ENCODE assay signal across 12 mouse cellular contexts in genomic region chr4:124606180-124606579, GRCm38 (mm10). TPM values are rescaled to one million over a fixed set of nuclear protein-coding genes. Genes with fewer than 3 reads are reported as not detected.
DNase-seq lines count a peak whose midpoint lies in the region; ATAC-seq and TF ChIP-seq lines count a peak whose summit lies in the region.
"Had no signal": no experiment of that assay in that cellular context is flagged by ENCODE, and none has a peak within 500 bp of the region (broad histone marks: within the 10 kb centered on the region; RNA-seq: fewer than 3 reads in every experiment).

No protein-coding gene starts in this region.

- no peak for TF ChIP-seq CTCF in stomach, postnatal 0 days (IDR thresholded peaks at IDR 0.05; ENCODE audit: low read depth)

- H3K36me3 ChIP-seq in heart, embryonic 13.5 days = no peaks in the 10 kb centered on the region
- H3K36me3 ChIP-seq in stomach, embryonic 14.5 days (ENCODE audit: control insufficient read depth, insufficient read depth, low read length) = no peaks in the 10 kb centered on the region
- no peaks in the 10 kb centered on the region for H3K36me3 ChIP-seq in stomach, postnatal 0 days (ENCODE audit: control insufficient read depth, insufficient read depth, low read length)
- no peaks in the 10 kb centered on the region for H3K36me3 ChIP-seq in liver, embryonic 11.5 days (ENCODE audit: control insufficient read depth, insufficient read depth, low read length)

- DNase-seq in heart, adult 18-20 months = no peak
- no peak for DNase-seq in stomach, postnatal 0 days (ENCODE audit: low spot score)
- peak; percentile 46 for DNase-seq in liver, embryonic 11.5 days (ENCODE audit: low spot score)
- no peak for DNase-seq in gastrocnemius, postnatal 14 days
- no peak for DNase-seq in adrenal gland, adult 18-20 months (ENCODE audit: low spot score in 2 of 2)
- DNase-seq in left cerebral cortex, postnatal 14 days (ENCODE audit: low spot score in 2 of 2) = no peak
- DNase-seq: cerebellum, adult 2 months; right cerebral cortex, adult 18-20 months; thymus, adult 2 months had no signal

- ATAC-seq in heart, embryonic 13.5 days (ENCODE audit: extremely low read depth, insufficient number of reproducible peaks, low FRiP score, low TSS enrichment) = peak; percentile 82; the same call in 1 of the 2 replicates
- peak; percentile 90; the same call in 1 of the 2 replicates for ATAC-seq in stomach, embryonic 14.5 days (ENCODE audit: insufficient number of reproducible peaks, insufficient read depth, low FRiP score, low read depth)
- ATAC-seq in stomach, postnatal 0 days (ENCODE audit: low FRiP score, low TSS enrichment) = no peak
- ATAC-seq in liver, embryonic 11.5 days (replicated peaks; ENCODE audit: low FRiP score) = peak; percentile 97
- ATAC-seq: inflammation-experienced regulatory T-cells, adult 6 months had no signal

- intact Hi-C loops in gastrocnemius, postnatal 14 days (cut with DNase I; ENCODE audit: low total_unique reads) = no loop called here
- intact Hi-C loops in left cerebral cortex, postnatal 14 days (cut with DNase I) = no loop called here

- WGBS in heart, embryonic 13.5 days = 75% methylated on average over 3 of the region's 3 CpGs
- 69% methylated on average over 3 of the region's 3 CpGs for WGBS in stomach, embryonic 14.5 days
- 59% methylated on average over 3 of the region's 3 CpGs for WGBS in stomach, postnatal 0 days
- WGBS in liver, embryonic 11.5 days = 39% methylated on average over 3 of the region's 3 CpGs

- TF ChIP-seq EP300 in stomach, postnatal 0 days (optimal IDR thresholded peaks at IDR 0.05) = no peak

- H3K4me1 ChIP-seq in heart, embryonic 13.5 days = peaks cover 6% of the 10 kb centered on the region; the same call in 1 of the 2 replicates
- no peaks in the 10 kb centered on the region for H3K4me1 ChIP-seq in stomach, embryonic 14.5 days (ENCODE audit: control insufficient read depth, insufficient read depth, low read length)
- H3K4me1 ChIP-seq in stomach, postnatal 0 days (replicated peaks; ENCODE audit: control insufficient read depth, insufficient read depth) = no peaks in the 10 kb centered on the region
- H3K4me1 ChIP-seq in liver, embryonic 11.5 days (replicated peaks; ENCODE audit: control insufficient read depth, insufficient read depth, low read length) = peaks cover 30% of the 10 kb centered on the region

- H3K4me2 ChIP-seq in heart, embryonic 13.5 days = peak overlapping the region; percentile 48
- H3K4me2 ChIP-seq in stomach, embryonic 14.5 days (replicated peaks; ENCODE audit: low read depth, low read length) = no peak overlapping the region
- no peak overlapping the region for H3K4me2 ChIP-seq in stomach, postnatal 0 days (replicated peaks; ENCODE audit: low read depth)
- peak overlapping the region; percentile 44 for H3K4me2 ChIP-seq in liver, embryonic 11.5 days

- no peak overlapping the region for H3K4me3 ChIP-seq in heart, embryonic 13.5 days
- no peak overlapping the region for H3K4me3 ChIP-seq in stomach, embryonic 14.5 days (ENCODE audit: low read depth, low read length)
- no peak overlapping the region for H3K4me3 ChIP-seq in stomach, postnatal 0 days (ENCODE audit: low read depth, low read length)
- H3K4me3 ChIP-seq in liver, embryonic 11.5 days (ENCODE audit: low read depth, low read length) = no peak overlapping the region; the same call in 1 of the 2 replicates

- H3K9ac ChIP-seq in heart, embryonic 13.5 days = no peak overlapping the region
- no peak overlapping the region for H3K9ac ChIP-seq in stomach, embryonic 14.5 days (replicated peaks; ENCODE audit: low read depth, low read length)
- no peak overlapping the region for H3K9ac ChIP-seq in stomach, postnatal 0 days (ENCODE audit: low read length)
- H3K9ac ChIP-seq in liver, embryonic 11.5 days (ENCODE audit: low read depth, low read length) = peak overlapping the region; percentile 30

- no peaks in the 10 kb centered on the region for H3K9me3 ChIP-seq in heart, embryonic 13.5 days
- H3K9me3 ChIP-seq in stomach, embryonic 14.5 days (ENCODE audit: control insufficient read depth, low read depth, low read length) = no peaks in the 10 kb centered on the region
- H3K9me3 ChIP-seq in stomach, postnatal 0 days (ENCODE audit: control insufficient read depth, low read length) = no peaks in the 10 kb centered on the region
- H3K9me3 ChIP-seq in liver, embryonic 11.5 days (ENCODE audit: control insufficient read depth, low read length) = no peaks in the 10 kb centered on the region

- peaks cover 42% of the 10 kb centered on the region for H3K27me3 ChIP-seq in heart, embryonic 13.5 days (replicated peaks)
- H3K27me3 ChIP-seq in stomach, embryonic 14.5 days (ENCODE audit: control insufficient read depth, insufficient read depth, low read length) = 0 out of 2 replicates have a peak, but pooled peaks cover 5% of the 10 kb centered on the region
- no peaks in the 10 kb centered on the region for H3K27me3 ChIP-seq in stomach, postnatal 0 days (ENCODE audit: control insufficient read depth, insufficient read depth, low read length)
- peaks cover 22% of the 10 kb centered on the region for H3K27me3 ChIP-seq in liver, embryonic 11.5 days (replicated peaks; ENCODE audit: control insufficient read depth, insufficient read depth, low read length)

- H3K27ac ChIP-seq in heart, embryonic 13.5 days (replicated peaks) = no peak overlapping the region; the same call in 1 of the 2 replicates
- H3K27ac ChIP-seq in stomach, embryonic 14.5 days (ENCODE audit: low read length) = no peak overlapping the region
- H3K27ac ChIP-seq in stomach, postnatal 0 days (replicated peaks) = no peak overlapping the region
- H3K27ac ChIP-seq in liver, embryonic 11.5 days (ENCODE audit: low read depth, low read length) = peak overlapping the region; percentile 79

RNA-seq across cellular contexts. Expression of gene 3100002H09Rik, which starts 4.4 kb away (rescaled TPM):
- 0.17 TPM in 1 of 2 replicates, not detected in the other for polyA plus RNA-seq in heart, embryonic 13.5 days (2015; fragmentation: Nextera tagmentation; extraction: Ambion mirVana)
- total RNA-seq in heart, adult 18-20 months (2021) = not detected
- polyA plus RNA-seq in stomach, embryonic 14.5 days (2014; fragmentation: Nextera tagmentation; extraction: Ambion mirVana) = 0.29 TPM in 1 of 2 replicates, not detected in the other
- not detected in 2 replicates for polyA plus RNA-seq in stomach, postnatal 0 days (2015; fragmentation: Nextera tagmentation; extraction: Ambion mirVana)
- polyA plus RNA-seq in liver, embryonic 11.5 days (2014; fragmentation: Nextera tagmentation; extraction: Ambion mirVana) = not detected in 2 replicates
- total RNA-seq in gastrocnemius, postnatal 14 days (2021) = not detected
- not detected for total RNA-seq in adrenal gland, adult 18-20 months (2021)
- total RNA-seq in left cerebral cortex, postnatal 14 days (2021) = under 1 TPM; 0.40 to 0.55 TPM
- polyA plus RNA-seq: cerebellum, adult 2 months; inflammation-experienced regulatory T-cells, adult 6 months; thymus, adult 2 months had no signal

RNA-seq across cellular contexts. Expression of gene Pou3f1, which starts 50.4 kb away (rescaled TPM):
- polyA plus RNA-seq in heart, embryonic 13.5 days (2015; fragmentation: Nextera tagmentation; extraction: Ambion mirVana) = 0.15 and 0.28 TPM in 2 replicates
- under 1 TPM; 0.15 to 0.33 TPM for total RNA-seq in heart, adult 18-20 months (2021)
- 0.10 and 0.42 TPM in 2 replicates for polyA plus RNA-seq in stomach, embryonic 14.5 days (2014; fragmentation: Nextera tagmentation; extraction: Ambion mirVana)
- polyA plus RNA-seq in stomach, postnatal 0 days (2015; fragmentation: Nextera tagmentation; extraction: Ambion mirVana) = 0.13 TPM in 2 replicates
- polyA plus RNA-seq in liver, embryonic 11.5 days (2014; fragmentation: Nextera tagmentation; extraction: Ambion mirVana) = 0.16 and 0.21 TPM in 2 replicates
- 1 to 10 TPM; 1.3 to 2.2 TPM for total RNA-seq in gastrocnemius, postnatal 14 days (2021)
- total RNA-seq in adrenal gland, adult 18-20 months (2021) = not detected
- 10 to 100 TPM; 29.9 to 30.1 TPM for total RNA-seq in left cerebral cortex, postnatal 14 days (2021)
- polyA plus RNA-seq: inflammation-experienced regulatory T-cells, adult 6 months had no signal

Comparison
In these comparisons a context has a peak if more than half of its experiments do, and no peak if none do; other contexts are left out.
1. H3K4me2 ChIP-seq: peak in heart, embryonic 13.5 days (single experiment) and liver, embryonic 11.5 days (single experiment); none in stomach, embryonic 14.5 days (single experiment) and stomach, postnatal 0 days (single experiment).
2. RNA of gene Pou3f1, which starts 50.4 kb away (total RNA-seq): 29.9 to 30.1 TPM in left cerebral cortex, postnatal 14 days; 1.3 to 2.2 TPM in gastrocnemius, postnatal 14 days, 0.15 to 0.33 TPM in heart, adult 18-20 months and not detected in adrenal gland, adult 18-20 months; every median in the first group is over 4 times any median in the second.